In the genomic region with DNA sequence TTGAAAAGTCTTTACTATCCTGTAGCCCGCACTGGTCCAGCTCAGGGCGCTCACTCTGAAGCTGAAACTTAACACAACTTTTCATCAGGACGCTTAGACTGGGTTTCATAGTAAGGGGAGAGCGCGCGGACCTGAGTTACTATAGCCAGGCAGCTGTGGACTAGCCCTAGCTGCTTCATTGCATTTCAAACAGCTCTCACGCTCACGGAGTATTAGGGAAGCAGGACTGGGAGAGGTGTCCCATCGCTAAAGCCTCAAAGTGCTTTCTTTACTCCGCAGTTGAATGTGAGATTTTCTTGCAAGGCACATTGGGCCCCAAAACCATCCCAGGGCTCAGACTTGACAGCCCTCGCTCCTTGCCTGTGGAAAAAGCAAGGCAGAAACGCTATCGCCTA, we compare ENCODE assay signal across 8 mouse cellular contexts. TPM values are rescaled to one million over a fixed set of nuclear protein-coding genes. Genes with fewer than 3 reads are reported as not detected.
A peak's percentile ranks its signal among the peaks of the same experiment; 100 is the strongest.
DNase-seq lines count a peak whose midpoint lies in the region; ATAC-seq and TF ChIP-seq lines count a peak whose summit lies in the region.

No protein-coding gene starts in this region.

- H3K9ac ChIP-seq in limb, embryonic 13.5 days: peak overlapping the region; percentile 81

- H3K36me3 ChIP-seq in megakaryocyte, embryonic 14.5 days (replicated peaks; ENCODE audit: low read length): no peaks in the 10 kb centered on the region
- H3K36me3 ChIP-seq in limb, embryonic 13.5 days: no peaks in the 10 kb centered on the region

- ATAC-seq in megakaryocyte, adult 5-6 weeks (ENCODE audit: poor library complexity, severe bottlenecking): no peak
- no peak for ATAC-seq in limb, embryonic 13.5 days (ENCODE audit: low FRiP score, low read depth)

- H3K4me3 ChIP-seq in megakaryocyte, embryonic 14.5 days (replicated peaks): peak overlapping the region; percentile 92
- H3K4me3 ChIP-seq in limb, embryonic 13.5 days: peak overlapping the region; percentile 68
- no peak overlapping the region for H3K4me3 ChIP-seq in cerebellum, adult 2 months (replicated peaks; ENCODE audit: insufficient read depth, low read depth, low read length)

- TF ChIP-seq POLR2A in cerebellum, adult 2 months (IDR thresholded peaks at IDR 0.05; ENCODE audit: borderline replicate concordance, insufficient read depth, low read length): no peak

- H3K4me2 ChIP-seq in limb, embryonic 13.5 days (replicated peaks): peak overlapping the region; percentile 95

- H3K9me3 ChIP-seq in megakaryocyte, embryonic 14.5 days: no peaks in the 10 kb centered on the region
- 0 out of 2 replicates have a peak, but pooled peaks cover 6% of the 10 kb centered on the region for H3K9me3 ChIP-seq in limb, embryonic 13.5 days

- TF ChIP-seq CTCF in cerebellum, adult 2 months (IDR thresholded peaks at IDR 0.05; ENCODE audit: borderline replicate concordance, insufficient read depth, low read depth, low read length): no peak

- H3K27ac ChIP-seq in limb, embryonic 13.5 days: peak overlapping the region; percentile 55
- no peak overlapping the region for H3K27ac ChIP-seq in cerebellum, adult 2 months (ENCODE audit: insufficient read depth, low read length)

- 3% methylated on average over 13 of the region's 13 CpGs for WGBS in limb, embryonic 13.5 days
- 20% methylated on average over 13 of the region's 13 CpGs for WGBS in cerebellum, adult 2 months

- DNase-seq in heart, adult 11 months: peak; percentile 87
- DNase-seq in heart, adult 18-20 months: no peak
- DNase-seq in cerebellum, adult 2 months: no peak
- DNase-seq in spleen, postnatal 10 days (ENCODE audit: low spot score in 2 of 2): no peak
- DNase-seq in frontal cortex, postnatal 14 days (ENCODE audit: low spot score in 2 of 2): no peak

- peaks cover 35% of the 10 kb centered on the region for H3K4me1 ChIP-seq in megakaryocyte, embryonic 14.5 days
- H3K4me1 ChIP-seq in limb, embryonic 13.5 days: peaks cover 49% of the 10 kb centered on the region
- H3K4me1 ChIP-seq in cerebellum, adult 2 months (ENCODE audit: control insufficient read depth, insufficient read depth, low read length): no peaks in the 10 kb centered on the region

- peaks cover 70% of the 10 kb centered on the region for H3K27me3 ChIP-seq in megakaryocyte, embryonic 14.5 days (replicated peaks)
- peaks cover 77% of the 10 kb centered on the region for H3K27me3 ChIP-seq in limb, embryonic 13.5 days
- no peaks in the 10 kb centered on the region; the same call in 1 of the 2 replicates for H3K27me3 ChIP-seq in cerebellum, adult 2 months (ENCODE audit: control insufficient read depth, insufficient read depth, low read length)

RNA-seq across cellular contexts. Expression of a gene that starts 0.8 kb away (rescaled TPM):
- 1 to 10 TPM; 1.3 to 1.9 TPM for total RNA-seq in heart, adult 18-20 months (2021)
- polyA plus RNA-seq in megakaryocyte, embryonic 14.5 days (2012; ENCODE audit: insufficient read depth, low replicate concordance): 16.3 and 25.6 TPM in 2 replicates
- total RNA-seq in megakaryocyte, adult 5-6 weeks (2015): 1.1 and 2.3 TPM in 2 replicates
- 0.55 and 1.3 TPM in 2 replicates for total RNA-seq in megakaryocyte, adult 5-6 weeks (2017)
- polyA plus RNA-seq in limb, embryonic 13.5 days (2015; fragmentation: Nextera tagmentation; extraction: Ambion mirVana): 17.2 and 17.5 TPM in 2 replicates
- polyA plus RNA-seq in cerebellum, adult 2 months (2012; rRNA removed): 9.9 and 10.9 TPM in 2 replicates
